Mouse (Mus musculus) stomach, postnatal 0 days (tissue): ENCODE measurements at regions not wholly inside any gene's neighbourhood (a gene's known extent, or its start where the extent isn't known, plus 50 kb on each side); places are given as distances from the start of the nearest gene placed in this dataset.

Source experiments
- CTCF ChIP-seq: IDR thresholded peaks from 2 replicates; pipeline ENCODE4 v1.5.1; 2016; ENCODE audit warnings: antibody characterized with exemption, low read depth, mild to moderate bottlenecking, moderate library complexity
- EP300 ChIP-seq: optimal IDR thresholded peaks from 2 replicates; pipeline ENCODE3; 2016; ENCODE audit warnings: antibody characterized with exemption

DNA sequence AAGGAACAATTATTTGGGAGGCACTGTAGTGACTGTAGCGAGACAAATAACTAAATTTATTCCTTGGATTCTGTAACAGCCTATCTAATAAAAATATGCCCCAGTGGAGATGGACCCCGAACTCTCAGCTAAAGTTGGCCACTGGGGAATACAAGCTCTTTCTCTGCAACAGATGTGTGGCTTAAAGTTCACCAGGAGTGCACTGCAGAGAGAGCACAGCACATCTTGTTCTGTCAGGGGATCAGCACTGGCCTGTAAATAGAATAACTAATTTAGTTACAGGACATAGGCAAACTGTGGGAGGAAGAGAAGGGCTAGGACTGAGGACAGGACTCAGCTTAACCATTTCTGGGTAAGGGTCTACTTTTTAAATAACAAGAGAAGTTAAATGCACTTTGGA, 312.1 kb downstream of the Rnls start:
- TF ChIP-seq CTCF: no peak
- TF ChIP-seq EP300: no peak
